Mouse (Mus musculus): ENCODE measurements around the gene Ap2a1. TPM values are rescaled to one million over a fixed set of nuclear protein-coding genes. Genes with fewer than 3 reads are reported as not detected.

Gene Ap2a1
- polyA plus RNA-seq, 1 experiment from 2014 or later = 73.5 TPM

DNA sequence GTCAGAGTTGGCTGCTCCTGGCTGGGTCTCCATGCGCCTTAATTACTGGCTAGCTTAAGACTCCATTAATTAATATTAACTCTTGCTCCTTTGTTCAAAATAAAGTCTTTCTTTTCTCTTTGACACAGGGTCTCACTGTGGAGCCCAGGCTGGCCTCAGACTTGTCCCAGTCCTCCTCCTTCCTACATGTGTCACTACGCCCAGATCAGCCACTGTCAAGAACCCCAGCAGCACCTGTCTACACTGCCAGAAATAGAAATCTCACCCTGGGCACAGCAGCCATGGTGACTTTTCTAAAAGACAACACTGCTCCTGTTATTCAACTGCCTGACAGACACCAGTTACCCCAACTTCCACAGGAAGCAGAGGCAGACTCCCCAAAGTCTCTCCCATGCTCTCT is 14.9 kb downstream of the Ap2a1 start:
- Histone ChIP-seq H3K36me3 (ENCODE audit: control insufficient read depth, insufficient read depth, low read length) (peaks cover 67% of the 10 kb centered on the region), H3K4me1 (ENCODE audit: control insufficient read depth, insufficient read depth, low read length) (no peaks in the 10 kb centered on the region), H3K9me3 (ENCODE audit: control insufficient read depth, low read length) (no peaks in the 10 kb centered on the region), H3K4me2 (ENCODE audit: low read depth, low read length) (no peak overlapping the region), H3K4me3 (ENCODE audit: low read depth, low read length) (no peak overlapping the region), H3K9ac (ENCODE audit: low read depth, low read length) (no peak overlapping the region), H3K27ac (replicated peaks; ENCODE audit: low read depth, low read length) (no peak overlapping the region), H3K27me3 (replicated peaks; ENCODE audit: control insufficient read depth, insufficient read depth, low read length) (no peaks in the 10 kb centered on the region)
- DNase-seq (ENCODE audit: low spot score) (no peak), ATAC-seq (ENCODE audit: low read depth) (no peak)
- 92% methylated on average over 2 of the region's 2 CpGs for WGBS

DNA sequence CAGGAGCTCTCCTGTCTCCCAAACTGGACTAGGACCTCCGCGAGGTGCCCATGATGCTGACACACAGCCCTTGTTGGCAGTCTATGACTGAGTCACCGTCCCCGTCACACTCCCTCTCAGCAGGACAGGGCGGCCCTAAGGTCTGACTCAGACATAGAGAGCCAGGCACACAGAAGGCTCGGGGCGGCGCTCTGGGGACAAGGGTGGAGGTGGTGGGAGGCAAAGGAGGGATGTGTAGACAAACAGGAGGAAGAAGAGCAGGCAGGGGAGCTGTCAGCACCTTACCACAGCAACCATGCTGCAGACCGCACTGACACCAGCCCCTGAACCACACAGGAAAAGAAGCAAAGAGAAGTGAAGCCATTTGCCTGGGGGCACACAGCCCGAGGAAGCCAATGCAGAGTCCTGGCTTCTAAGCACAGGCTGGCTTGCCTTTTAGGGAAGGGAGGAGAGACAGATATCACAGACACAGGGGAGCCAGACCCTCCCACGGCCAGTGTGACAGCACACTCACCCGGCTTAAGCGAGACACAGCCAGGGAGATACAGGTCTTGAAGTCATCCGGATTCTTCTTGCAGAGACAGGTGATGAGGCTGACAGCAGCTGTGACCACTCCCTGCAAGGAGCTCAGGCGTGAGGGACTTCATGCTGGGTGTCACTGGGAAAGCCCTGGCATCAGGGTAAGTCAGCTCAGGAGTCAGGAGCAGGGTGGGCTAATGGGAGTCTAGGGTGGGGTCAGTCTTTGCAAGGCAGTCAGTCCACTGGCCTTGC is 20.4 kb downstream of the Ap2a1 start:
- Histone ChIP-seq H3K27me3 (replicated peaks; ENCODE audit: control insufficient read depth, insufficient read depth, low read length) (no peaks in the 10 kb centered on the region), H3K27ac (replicated peaks; ENCODE audit: low read depth, low read length) (no peak overlapping the region), H3K4me3 (ENCODE audit: low read depth, low read length) (no peak overlapping the region), H3K36me3 (ENCODE audit: control insufficient read depth, insufficient read depth, low read length) (peaks cover 97% of the 10 kb centered on the region), H3K4me2 (ENCODE audit: low read depth, low read length) (no peak overlapping the region), H3K4me1 (ENCODE audit: control insufficient read depth, insufficient read depth, low read length) (no peaks in the 10 kb centered on the region), H3K9ac (ENCODE audit: low read depth, low read length) (no peak overlapping the region), H3K9me3 (ENCODE audit: control insufficient read depth, low read length) (no peaks in the 10 kb centered on the region)
- WGBS = 89% methylated on average over 15 of the region's 15 CpGs
- no peak for DNase-seq (ENCODE audit: low spot score)
- ATAC-seq (ENCODE audit: low read depth) = no peak

DNA sequence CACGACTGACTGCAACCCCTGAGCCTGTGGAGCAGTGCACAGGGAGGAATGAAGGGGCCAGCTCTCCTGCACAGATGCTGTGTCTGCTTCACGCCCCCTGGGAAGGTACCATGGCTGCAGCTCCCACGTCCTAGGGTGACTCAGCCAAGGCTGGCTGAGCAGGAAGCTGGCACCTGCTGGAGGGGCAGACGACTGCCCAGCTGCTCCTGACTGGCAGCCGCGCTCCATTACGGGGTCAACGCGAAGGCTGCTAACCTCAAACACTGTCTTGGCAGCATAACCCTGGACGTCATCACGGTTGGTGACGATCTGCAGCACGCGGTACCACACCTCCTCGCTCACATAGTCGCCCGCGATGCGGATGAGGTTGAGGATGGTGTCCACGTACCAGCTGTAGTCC is 23.9 kb downstream of the Ap2a1 start:
- Histone ChIP-seq H3K9ac (ENCODE audit: low read depth, low read length) (no peak overlapping the region), H3K4me1 (ENCODE audit: control insufficient read depth, insufficient read depth, low read length) (peaks cover 5% of the 10 kb centered on the region), H3K9me3 (ENCODE audit: control insufficient read depth, low read length) (no peaks in the 10 kb centered on the region), H3K27ac (replicated peaks; ENCODE audit: low read depth, low read length) (no peak overlapping the region), H3K27me3 (replicated peaks; ENCODE audit: control insufficient read depth, insufficient read depth, low read length) (no peaks in the 10 kb centered on the region), H3K36me3 (ENCODE audit: control insufficient read depth, insufficient read depth, low read length) (peaks cover 97% of the 10 kb centered on the region), H3K4me3 (ENCODE audit: low read depth, low read length) (no peak overlapping the region), H3K4me2 (ENCODE audit: low read depth, low read length) (no peak overlapping the region)
- DNase-seq (ENCODE audit: low spot score) (no peak), ATAC-seq (ENCODE audit: low read depth) (no peak)
- 93% methylated on average over 20 of the region's 20 CpGs for WGBS

DNA sequence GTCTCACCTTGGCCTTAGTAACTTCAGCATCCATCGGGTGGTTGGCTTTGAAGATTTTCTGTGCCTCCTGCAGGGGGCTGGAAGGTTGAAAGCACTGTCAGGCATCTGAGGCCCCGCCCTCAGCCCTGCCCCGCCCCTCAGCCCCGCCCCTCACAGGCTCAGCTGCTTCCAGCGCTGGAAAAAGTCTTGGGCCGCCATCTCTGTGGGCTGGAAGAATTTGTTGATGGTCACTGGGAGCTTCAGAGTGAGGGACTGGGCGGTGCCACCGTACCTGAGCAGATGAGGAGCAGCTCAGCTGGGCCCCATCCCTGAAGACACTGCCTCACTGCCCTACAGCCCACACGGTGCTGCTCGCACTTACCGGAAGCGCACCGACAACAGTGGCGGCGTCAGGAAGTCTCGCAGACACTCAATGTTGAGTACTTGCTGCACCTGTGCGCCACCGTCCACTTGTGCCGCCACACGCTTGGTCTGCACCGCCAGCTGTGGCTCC is 28.0 kb downstream of the Ap2a1 start:
- H3K36me3 ChIP-seq (ENCODE audit: control insufficient read depth, insufficient read depth, low read length) = peaks cover 72% of the 10 kb centered on the region
- peak overlapping the region; percentile 54 for H3K4me2 ChIP-seq (ENCODE audit: low read depth, low read length)
- no peaks in the 10 kb centered on the region for H3K27me3 ChIP-seq (replicated peaks; ENCODE audit: control insufficient read depth, insufficient read depth, low read length)
- ATAC-seq (ENCODE audit: low read depth) (peak; percentile 44; the same call in 1 of the 2 replicates), DNase-seq (ENCODE audit: low spot score) (peak; percentile 75)
- H3K27ac ChIP-seq (replicated peaks; ENCODE audit: low read depth, low read length) = peak overlapping the region; percentile 58
- WGBS = 32% methylated on average over 20 of the region's 21 CpGs
- no peaks in the 10 kb centered on the region for H3K9me3 ChIP-seq (ENCODE audit: control insufficient read depth, low read length)
- peaks cover 14% of the 10 kb centered on the region for H3K4me1 ChIP-seq (ENCODE audit: control insufficient read depth, insufficient read depth, low read length)
- peak overlapping the region; percentile 30 for H3K4me3 ChIP-seq (ENCODE audit: low read depth, low read length)
- H3K9ac ChIP-seq (ENCODE audit: low read depth, low read length) = peak overlapping the region; percentile 54

DNA sequence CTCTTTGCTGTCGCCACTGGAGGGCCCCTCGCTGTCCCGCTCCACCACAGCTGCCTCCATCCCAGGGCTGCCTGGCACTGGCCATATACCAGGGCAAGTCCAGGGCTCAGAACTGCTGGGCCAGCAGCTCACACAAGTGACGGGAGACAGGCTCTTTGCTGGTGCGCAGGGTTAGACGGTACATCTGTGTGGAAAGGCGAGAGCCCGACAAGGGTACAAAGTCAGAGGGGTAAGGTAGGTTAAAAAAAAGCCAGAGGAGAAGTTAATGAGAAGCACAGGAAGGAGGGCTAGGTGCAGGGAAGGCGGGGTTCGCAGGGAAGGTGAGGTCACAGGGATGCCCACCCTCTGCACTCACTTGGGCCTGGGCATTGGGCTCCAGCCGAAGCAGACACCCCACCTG is 28.7 kb downstream of the Ap2a1 start:
- WGBS = 89% methylated on average over 11 of the region's 11 CpGs

DNA sequence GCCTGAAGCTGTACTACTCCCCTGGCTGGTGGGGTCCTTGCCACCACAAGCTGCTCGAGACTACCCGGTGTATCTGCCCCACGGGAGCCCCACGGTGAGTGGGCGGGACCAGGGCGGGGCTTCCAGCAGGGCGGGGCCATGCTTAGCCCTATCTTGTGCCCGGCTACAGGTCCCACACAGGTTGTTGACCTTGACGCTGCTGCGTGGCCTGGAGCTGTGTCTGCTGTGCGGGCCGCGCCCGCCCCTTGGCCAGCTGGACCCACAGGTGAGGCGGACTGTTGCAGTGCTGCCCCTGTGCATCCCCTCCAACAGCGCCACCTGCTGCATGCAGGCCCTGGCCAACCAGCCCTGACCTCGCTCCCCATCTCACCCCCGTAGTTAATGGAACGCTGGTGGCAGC is 30.7 kb downstream of the Ap2a1 start:
- Histone ChIP-seq H3K4me2 (ENCODE audit: low read depth, low read length) (no peak overlapping the region), H3K9me3 (ENCODE audit: control insufficient read depth, low read length) (no peaks in the 10 kb centered on the region), H3K36me3 (ENCODE audit: control insufficient read depth, insufficient read depth, low read length) (peaks cover 45% of the 10 kb centered on the region), H3K27me3 (replicated peaks; ENCODE audit: control insufficient read depth, insufficient read depth, low read length) (no peaks in the 10 kb centered on the region), H3K4me3 (ENCODE audit: low read depth, low read length) (no peak overlapping the region), H3K9ac (ENCODE audit: low read depth, low read length) (no peak overlapping the region), H3K27ac (replicated peaks; ENCODE audit: low read depth, low read length) (no peak overlapping the region; the same call in 1 of the 2 replicates), H3K4me1 (ENCODE audit: control insufficient read depth, insufficient read depth, low read length) (peaks cover 20% of the 10 kb centered on the region)
- 27% methylated on average over 18 of the region's 19 CpGs for WGBS
- DNase-seq (ENCODE audit: low spot score) = no peak
- no peak for ATAC-seq (ENCODE audit: low read depth)

More for the DNA sequence above, 28.7 kb downstream of the Ap2a1 start:
- Histone ChIP-seq H3K4me3 (ENCODE audit: low read depth, low read length) (no peak overlapping the region), H3K9ac (ENCODE audit: low read depth, low read length) (no peak overlapping the region), H3K27ac (replicated peaks; ENCODE audit: low read depth, low read length) (no peak overlapping the region), H3K36me3 (ENCODE audit: control insufficient read depth, insufficient read depth, low read length) (peaks cover 65% of the 10 kb centered on the region), H3K4me2 (ENCODE audit: low read depth, low read length) (no peak overlapping the region), H3K4me1 (ENCODE audit: control insufficient read depth, insufficient read depth, low read length) (peaks cover 14% of the 10 kb centered on the region), H3K9me3 (ENCODE audit: control insufficient read depth, low read length) (no peaks in the 10 kb centered on the region), H3K27me3 (replicated peaks; ENCODE audit: control insufficient read depth, insufficient read depth, low read length) (no peaks in the 10 kb centered on the region)
- no peak for DNase-seq (ENCODE audit: low spot score)
- ATAC-seq (ENCODE audit: low read depth) = no peak

DNA sequence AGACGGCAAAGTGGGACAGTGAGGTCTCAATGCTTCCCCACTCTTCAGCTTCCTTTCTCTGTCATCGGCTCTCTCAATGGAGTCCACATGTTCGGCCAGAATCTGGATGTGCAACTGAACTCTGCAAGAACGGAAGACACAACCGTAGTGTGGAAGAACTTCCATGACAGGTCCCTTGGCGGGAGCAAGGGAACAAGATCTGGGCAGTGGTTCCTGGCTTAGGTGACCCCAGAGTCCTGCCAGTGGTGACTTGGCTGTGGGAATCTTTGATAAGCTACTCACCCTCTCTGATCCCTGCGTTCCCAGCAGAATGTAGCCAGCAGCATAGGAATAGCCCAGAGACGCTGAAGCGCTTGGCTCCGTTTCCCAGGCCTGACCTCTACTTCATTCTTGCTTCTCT is 32.8 kb downstream of the Ap2a1 start:
- Histone ChIP-seq H3K4me3 (ENCODE audit: low read depth, low read length) (peak overlapping the region; percentile 62), H3K9me3 (ENCODE audit: control insufficient read depth, low read length) (no peaks in the 10 kb centered on the region), H3K4me1 (ENCODE audit: control insufficient read depth, insufficient read depth, low read length) (peaks cover 26% of the 10 kb centered on the region), H3K36me3 (ENCODE audit: control insufficient read depth, insufficient read depth, low read length) (peaks cover 26% of the 10 kb centered on the region), H3K27ac (replicated peaks; ENCODE audit: low read depth, low read length) (peak overlapping the region; percentile 99), H3K9ac (ENCODE audit: low read depth, low read length) (peak overlapping the region; percentile 69), H3K27me3 (replicated peaks; ENCODE audit: control insufficient read depth, insufficient read depth, low read length) (no peaks in the 10 kb centered on the region), H3K4me2 (ENCODE audit: low read depth, low read length) (peak overlapping the region; percentile 77)
- WGBS = 26% methylated on average over 9 of the region's 10 CpGs
- ATAC-seq (ENCODE audit: low read depth) (no peak), DNase-seq (ENCODE audit: low spot score) (no peak)

DNA sequence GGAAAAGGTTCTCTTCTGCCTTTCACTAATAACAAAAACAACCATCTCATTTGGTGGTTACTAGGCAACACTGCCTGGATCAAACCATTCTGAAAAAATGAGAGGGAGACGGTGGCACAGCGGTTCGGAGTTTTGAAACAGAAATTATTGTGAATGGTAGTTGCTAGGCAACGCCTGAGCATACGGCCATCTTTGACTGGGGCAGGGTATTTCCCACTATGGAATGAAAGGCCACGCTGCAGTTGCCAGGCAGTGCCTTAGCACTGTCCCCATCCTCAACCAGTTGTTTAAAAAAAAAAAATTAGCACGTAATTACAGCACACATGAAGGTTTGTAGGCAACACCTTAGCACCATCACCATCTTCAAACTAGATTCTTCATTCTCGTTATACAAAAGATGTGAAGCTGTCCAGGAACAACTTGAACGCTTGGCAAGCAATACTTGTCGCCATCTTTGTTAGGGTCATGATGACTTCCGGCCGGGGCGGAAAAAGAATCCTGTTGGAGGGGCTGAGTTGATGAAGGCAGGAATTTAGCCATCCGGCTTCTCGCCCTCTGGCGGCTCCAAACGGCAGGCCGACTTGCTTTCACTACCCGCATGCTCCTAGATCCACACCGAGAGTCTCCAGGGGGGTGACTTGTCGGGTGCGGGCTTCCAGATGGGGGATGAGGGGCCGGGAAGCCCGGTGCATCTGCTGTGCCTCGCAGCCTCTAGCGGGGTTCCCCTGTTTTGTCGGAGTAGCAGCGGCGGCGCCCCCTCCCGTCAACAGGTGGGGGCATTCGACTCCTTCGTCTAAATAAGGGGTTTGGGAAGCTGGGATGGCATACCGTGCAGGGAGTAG is 33.5 kb downstream of the Ap2a1 start, which contains the start of gene Fuz:
Gene Fuz, plus strand, starts transcription at position 487 of the 842 bp plus-strand sequence.
- peak; percentile 96 for DNase-seq (ENCODE audit: low spot score)
- H3K36me3 ChIP-seq (ENCODE audit: control insufficient read depth, insufficient read depth, low read length) = peaks cover 21% of the 10 kb centered on the region
- peak within 1 kb of the TSS; percentile 69 for H3K9ac ChIP-seq (ENCODE audit: low read depth, low read length)
- 1% methylated on average over 29 of the region's 34 CpGs for WGBS
- no peaks in the 10 kb centered on the region for H3K27me3 ChIP-seq (replicated peaks; ENCODE audit: control insufficient read depth, insufficient read depth, low read length)
- H3K27ac ChIP-seq (replicated peaks; ENCODE audit: low read depth, low read length) = peak within 1 kb of the TSS; percentile 99
- peak within 1 kb of the TSS; percentile 62 for H3K4me3 ChIP-seq (ENCODE audit: low read depth, low read length)
- H3K9me3 ChIP-seq (ENCODE audit: control insufficient read depth, low read length) = no peaks in the 10 kb centered on the region
- ATAC-seq (ENCODE audit: low read depth) = peak; percentile 70
- H3K4me1 ChIP-seq (ENCODE audit: control insufficient read depth, insufficient read depth, low read length) = peaks cover 30% of the 10 kb centered on the region
- peak within 1 kb of the TSS; percentile 77 for H3K4me2 ChIP-seq (ENCODE audit: low read depth, low read length)

Data from embryonic facial prominence, embryonic 14.5 days (tissue).